Mouse (Mus musculus): ENCODE measurements around the gene Dupd1.

Dupd1 gene

DNA sequence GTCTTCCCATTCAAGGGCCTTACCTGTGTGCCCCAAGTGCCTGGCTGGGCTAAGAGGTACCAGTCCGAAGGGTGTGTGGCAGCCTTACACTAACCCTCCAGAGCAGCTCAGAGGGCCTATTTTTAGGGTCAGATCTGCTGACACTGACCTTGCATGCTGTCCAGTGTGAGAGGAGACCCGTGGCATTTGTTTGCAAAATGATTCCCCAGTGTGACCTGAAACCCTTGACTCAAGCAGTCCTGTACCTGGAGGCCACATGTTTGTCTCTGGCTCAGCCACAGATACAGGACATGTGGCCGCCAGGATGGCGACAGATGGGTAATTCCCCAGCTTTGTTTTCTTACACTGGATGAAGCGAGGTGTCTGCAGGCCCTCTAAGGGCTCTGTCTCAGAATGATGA lies at the start of gene Dupd1:
Dupd1 (minus strand) TSS at position 91 of the 400 bp plus-strand sequence.
- no peak for DNase-seq

DNA sequence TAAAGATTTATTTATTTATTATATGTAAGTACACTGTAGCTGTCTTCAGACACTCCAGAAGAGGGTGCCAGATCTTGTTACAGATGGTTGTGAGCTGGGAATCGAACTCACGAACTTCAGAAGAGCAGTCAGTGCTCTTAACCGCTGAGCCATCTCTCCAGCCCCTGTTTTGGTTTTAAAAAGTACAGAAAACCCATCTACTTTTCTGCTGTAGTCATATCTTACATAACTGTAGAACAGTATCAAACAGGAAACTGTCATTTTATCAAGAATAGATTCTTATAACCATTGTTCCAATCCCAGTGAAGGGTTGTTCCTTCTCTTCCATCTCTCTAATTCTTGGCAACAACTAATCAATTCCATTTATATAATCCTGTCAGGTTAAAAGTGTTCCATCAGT lies 49.4 kb upstream of the Dupd1 start:
- no peak for DNase-seq

DNA sequence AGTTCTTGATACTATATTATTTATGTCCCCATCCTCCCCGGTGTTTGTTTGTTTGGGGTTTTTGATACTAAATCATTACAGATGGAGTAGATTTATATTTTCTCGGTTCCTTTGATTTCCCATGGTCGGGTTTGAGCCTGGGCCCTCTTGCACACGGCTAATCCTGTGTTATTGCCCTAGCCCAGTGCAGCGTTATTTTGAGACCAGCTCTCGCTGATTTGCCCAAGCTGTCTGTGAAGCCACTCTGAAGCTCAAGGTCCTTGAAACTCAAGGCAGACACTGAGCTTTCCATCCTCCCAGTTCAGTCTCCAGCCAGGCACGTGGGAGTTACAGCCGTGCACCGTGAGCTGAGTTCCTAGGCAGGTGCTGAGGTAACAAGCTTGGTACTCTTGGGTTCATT lies 47.2 kb upstream of the Dupd1 start:
- no peak for DNase-seq

DNA sequence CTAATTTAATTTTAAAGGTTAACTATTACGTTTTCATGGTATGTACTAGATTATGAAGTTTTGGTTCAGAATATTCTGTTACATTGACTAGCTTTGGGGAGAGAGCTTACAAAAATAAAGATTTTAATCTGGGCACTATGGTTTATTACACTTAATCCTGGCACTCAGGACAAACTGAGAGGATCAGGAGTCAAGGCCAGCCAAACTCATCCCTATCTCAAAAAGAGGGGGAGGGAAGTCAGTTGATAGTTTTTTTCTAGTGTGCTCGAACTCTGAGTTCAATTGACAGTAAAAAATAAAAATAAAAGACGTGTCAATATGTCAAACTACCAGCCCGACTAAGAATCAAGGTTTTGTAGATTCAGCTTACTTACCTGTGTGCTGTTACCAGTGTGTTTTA lies 39.0 kb upstream of the Dupd1 start:
- DNase-seq = no peak

DNA sequence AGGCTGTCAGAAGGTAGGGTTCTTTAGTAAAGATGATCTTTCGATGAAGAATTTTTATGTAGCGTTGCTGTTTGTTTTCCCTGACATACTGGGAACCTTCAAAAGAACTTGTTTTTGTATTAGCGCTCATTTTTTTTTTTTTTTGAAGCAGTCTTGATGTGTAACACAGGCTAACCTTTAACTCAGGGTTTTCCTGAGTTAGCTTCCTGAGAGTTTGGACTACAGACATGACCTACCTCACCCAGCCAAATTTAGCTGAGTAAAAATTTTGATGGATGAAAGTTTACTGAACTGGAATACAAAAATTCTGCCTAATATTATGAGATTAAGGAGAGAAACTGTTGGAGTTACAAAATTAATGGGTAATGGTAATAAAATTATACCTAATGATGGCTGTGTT lies 38.0 kb upstream of the Dupd1 start:
- no peak for DNase-seq

DNA sequence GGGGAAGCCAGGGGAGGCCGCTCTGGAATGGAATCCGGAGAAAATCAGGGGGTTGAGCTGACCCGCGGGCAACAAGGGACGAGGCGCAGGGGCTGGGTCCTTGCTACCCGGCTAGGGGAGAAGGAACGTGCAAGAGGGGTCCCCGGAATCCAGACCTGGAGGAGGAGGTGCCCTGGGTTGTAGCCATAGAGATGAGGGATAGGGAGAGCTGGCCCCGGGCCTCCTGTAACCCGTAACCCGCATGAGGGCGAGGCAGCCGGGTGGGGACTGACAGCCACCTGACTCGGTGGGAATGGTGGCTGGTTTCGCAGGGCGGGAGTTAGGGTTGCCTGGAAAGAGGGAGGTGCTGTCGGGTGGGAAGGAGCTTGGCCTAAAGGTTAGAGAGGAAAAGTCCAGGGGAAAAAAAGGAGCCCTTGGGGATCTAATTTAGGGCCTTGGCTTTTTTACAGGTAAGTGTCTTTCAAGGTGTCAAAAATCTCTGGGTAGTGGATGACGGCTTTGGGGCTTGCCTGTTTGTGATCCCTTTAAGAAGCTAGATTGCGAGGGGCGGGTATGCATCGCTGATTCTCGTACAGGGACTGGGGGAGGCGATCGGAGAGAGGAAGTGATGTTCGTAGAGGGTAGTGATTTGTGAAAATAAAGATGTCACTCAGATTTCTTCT lies 36.6 kb upstream of the Dupd1 start, which contains the start of gene Dusp13:
Dusp13 (minus strand) TSS at position 301 of the 662 bp plus-strand sequence.
- peak; percentile 79 for DNase-seq

DNA sequence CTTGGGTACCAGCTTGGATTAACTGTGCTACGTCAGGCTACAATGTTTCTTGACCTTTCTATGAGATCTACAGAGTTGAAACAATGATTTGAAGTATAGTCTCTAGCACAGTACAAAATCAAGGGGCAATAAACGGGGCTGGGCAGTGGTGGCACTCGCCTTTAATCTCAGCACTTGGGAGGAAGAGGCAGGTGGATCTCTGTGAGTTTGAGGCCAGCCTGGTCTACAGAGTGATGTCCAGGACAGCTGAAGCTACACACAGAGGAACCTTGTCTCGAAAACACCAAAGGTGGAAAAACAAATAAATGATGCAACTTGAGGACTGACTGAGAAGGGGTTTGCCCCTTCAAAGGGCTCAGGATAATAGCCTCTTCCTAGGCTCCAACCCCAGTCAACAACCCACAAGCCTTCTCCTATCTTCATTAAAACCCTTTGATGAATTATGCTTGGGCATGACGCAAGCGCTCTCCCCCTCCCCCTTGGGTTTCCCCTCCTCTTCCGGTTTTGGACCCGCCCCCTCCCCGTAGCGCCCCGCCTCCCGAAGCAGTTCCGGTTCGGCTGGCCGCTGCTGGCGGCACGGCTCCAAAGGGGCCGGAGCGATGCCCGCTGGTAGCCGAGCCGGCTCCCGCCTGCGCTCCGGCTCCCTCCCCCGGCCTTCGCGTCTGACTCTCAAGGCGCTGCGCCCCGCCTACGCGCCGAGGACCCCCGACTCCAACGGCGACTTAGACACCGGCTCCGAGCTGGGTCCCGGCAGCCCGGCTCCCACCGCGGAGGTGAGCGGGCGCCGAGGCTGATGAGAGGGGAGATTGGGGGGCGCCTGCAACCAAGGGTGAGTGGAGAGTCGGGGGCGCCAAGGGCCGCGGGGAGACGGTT lies 35.9 kb upstream of the Dupd1 start, which contains the start of gene Samd8:
Samd8 (plus strand) TSS at position 524 of the 873 bp plus-strand sequence.
- DNase-seq = peak; percentile 86

DNA sequence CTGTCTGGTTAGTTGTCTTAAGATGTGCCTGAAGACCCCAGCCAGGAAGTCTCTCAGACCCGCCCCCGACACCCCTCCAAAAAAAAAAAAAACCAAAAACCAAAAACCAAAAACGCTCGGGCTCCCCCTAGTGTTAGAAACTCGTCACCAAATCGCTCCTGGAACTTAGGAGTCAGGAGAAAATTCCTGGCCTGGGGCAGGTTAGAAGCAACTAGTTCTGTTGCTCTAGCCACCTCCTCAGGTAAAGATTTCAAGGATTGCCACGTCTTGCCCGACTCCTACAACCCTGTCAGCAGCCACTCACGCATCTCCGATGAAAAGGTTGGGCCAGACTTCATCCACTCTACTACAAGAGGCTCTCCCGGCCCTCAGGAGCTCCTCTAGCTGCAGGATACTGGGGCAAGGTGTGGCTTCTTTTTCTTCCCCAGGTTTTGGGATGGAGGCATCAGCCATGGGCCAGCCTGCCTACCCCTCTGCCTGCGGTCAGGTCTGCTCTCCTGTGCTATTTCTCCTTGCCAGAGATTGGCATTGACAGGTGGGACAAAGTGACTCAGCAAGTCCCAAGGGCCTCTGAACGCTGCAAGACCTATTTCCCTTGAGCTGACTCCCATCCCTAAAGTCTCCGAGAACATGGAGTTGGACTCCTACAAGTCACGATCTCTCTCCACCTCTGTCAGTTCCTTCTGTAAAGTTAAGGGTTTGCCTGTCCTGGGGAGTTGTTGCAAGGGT lies 33.9 kb upstream of the Dupd1 start:
- DNase-seq = peak; percentile 64

DNA sequence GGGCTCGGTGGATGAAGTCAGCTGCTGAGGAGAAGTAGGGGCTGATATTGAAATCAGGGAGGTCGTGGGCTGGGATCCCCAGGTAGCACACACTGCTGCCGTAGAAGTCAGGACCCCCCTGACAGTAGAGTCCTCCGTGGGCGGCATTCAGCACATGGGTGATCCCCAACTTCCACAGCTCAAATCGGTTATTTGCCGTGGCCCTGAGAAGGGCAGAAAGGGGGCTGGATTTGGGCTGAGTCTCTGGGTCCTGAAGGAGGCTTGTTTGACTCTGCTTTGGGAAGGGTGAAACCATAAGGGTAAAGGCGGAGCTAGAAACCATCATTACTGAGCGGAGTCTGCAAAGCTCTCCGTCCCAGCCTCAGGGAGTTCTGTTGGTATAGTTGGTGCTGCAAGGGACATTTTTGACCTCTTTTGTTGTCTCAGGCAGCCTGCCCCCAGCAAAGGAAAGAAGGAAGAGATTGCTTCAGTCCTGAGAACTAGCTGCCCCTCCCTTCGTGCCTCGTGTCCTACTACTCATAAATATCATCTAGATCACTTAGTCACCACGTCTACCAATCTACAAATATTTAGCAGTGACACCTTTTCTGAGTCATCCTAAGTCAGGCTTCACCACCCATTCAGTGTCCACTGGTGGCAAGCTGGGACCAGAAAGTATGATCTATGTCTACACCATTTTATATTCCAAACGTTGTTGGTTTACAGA lies 33.2 kb upstream of the Dupd1 start:
- no peak for DNase-seq

DNA sequence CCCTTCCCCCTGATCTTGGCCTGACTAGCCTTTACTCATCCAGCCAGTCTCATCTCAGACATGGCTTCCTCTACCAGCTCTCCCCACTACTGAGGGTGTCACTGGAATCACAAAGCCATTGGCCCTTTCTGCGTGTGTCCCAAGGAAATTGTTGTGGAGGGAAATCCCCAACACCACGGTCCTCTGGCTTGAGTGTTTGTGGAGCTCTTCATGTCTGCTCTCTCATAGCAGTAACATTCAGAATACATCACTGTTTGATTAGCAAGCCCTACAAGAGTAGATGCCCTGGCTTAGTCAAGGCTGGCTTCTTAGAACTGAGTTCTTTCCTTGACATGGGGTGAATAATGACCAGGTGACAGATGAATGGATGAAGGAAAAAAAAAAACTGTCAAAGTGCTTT lies 32.5 kb upstream of the Dupd1 start:
- DNase-seq = no peak

DNA sequence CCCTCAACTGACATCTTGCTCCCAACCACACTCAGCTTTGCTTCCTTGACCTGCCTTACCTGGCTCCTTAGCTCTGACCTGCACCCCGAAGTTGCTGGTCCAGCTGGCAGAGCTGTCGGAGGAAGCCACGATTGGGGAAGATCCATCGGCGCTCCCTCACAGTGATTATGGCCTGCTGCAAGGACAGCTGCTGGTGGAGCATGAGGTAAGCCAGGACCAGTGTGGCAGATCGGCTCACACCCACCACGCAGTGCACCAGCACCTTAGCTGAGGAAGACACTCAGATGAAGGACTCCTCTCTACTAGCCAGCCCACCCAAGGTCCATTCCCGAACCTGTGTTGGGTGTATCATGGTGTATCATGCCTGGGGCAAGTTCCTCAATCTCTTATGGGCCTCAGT lies 31.9 kb upstream of the Dupd1 start:
- DNase-seq = no peak

DNA sequence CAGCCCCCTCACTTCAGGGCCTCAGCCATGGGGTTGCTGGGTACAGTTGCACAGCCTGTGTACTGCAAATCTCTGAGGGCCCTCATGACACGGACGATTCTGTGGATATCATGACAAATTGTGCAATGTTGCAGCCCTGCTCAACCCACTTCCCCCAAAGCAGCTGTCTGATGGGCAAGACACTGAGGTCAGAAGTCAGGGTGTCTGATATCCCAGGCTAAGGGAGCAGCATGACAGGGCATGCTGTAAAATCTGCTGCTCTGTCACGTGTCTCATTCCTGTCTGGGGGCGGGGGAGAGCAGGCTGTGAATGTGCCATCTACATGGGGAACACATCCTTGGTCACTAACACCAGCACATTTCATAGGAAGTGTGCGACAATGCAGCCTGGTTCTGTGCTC lies 30.8 kb upstream of the Dupd1 start:
- DNase-seq = no peak

DNA sequence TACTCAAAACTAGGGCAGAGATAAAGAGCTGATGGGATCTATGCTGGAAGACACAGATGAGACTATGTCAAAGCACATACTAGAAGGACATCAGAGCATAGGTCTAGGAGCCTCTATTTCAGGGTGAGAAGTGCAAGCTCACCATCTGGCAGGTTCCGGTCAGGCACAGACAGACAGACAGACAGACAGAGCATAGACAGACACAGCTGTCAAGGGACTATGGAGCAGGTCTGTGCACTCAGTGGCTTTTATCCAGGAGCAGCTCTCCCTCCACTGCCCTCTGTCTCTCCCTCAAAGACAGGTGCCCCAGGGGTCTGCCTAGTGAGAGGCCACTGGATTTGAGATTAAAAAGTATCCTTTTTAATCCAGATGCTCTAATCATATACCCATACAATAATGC lies 29.8 kb upstream of the Dupd1 start:
- DNase-seq = no peak

DNA sequence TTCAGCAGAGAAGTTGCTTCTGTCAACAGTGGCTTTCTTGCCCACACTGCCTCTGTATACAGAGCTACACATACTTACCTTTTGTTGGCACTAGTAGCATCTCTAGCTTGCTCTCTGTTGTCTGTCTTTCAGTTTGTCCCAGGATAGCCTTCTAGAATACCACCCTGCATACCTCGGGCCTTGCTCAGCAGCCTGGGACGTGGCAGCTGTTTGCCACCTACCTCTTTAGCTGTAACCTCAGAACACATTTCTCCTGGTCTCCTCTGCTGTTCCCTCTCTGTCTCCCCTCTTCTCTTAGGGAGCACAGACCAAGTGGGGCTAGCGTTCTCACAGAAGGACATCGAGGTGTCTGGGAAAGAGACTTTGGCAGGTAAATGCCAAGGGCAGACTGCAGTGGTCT lies 28.1 kb upstream of the Dupd1 start:
- no peak for DNase-seq

DNA sequence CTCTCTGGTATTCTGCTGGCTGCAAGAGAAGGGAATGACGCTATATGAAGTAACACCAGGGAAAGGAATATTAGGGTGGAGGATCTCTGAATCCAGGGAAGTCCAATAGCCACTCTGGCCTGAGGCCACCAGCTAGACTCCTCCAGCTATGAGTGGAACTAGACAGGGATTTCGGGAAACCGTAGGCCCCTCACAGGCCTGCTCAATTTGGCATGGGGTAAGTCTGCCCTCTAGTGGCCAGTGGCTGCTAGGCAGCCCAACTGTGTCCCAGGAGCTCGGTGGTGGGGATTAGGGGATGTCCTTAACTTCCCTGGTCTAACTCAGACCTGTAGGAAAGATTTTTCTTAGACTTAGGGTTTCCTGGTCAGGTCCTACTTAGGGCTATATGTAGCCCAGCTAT lies 27.4 kb upstream of the Dupd1 start:
- peak; percentile 81 for DNase-seq

DNA sequence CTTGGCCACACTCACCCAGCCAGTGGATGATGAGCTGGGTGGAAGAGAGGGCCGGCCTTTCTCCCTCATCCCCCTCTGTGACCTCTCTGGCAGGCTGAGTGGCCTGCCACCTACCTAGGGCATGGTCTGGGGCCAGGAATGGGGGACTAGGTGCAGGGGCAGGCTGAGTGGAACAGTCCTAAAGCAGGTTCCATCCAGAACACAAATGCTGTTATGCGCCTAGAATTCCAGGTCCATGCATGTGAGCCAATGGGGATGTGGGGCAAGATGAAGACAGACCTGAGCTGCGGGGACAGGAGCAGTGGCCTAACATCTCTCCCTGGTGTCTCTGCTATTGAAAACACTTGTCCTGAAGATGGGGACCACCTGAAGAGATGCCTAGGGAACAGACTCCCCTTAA lies 26.9 kb upstream of the Dupd1 start:
- DNase-seq = no peak

DNA sequence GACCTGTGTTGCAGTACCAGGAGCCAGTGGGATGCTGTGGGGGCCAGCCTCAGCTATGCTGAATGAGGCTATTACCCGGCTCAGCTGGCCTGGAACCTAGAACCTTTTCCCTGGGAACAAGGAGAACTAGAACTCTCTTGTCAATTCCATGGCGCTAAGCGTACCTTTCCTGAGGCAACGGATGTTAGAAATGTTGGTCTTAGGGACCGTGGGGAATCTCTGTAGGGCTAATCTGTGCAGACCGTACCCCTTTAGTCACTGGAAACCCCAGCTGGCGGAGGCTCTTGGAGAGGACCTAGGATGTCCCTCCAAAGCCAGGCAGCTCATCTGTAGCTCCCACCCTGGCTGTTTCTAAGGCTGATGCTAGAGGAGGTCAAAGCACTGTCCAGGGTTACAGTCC lies 26.0 kb upstream of the Dupd1 start:
- no peak for DNase-seq

DNA sequence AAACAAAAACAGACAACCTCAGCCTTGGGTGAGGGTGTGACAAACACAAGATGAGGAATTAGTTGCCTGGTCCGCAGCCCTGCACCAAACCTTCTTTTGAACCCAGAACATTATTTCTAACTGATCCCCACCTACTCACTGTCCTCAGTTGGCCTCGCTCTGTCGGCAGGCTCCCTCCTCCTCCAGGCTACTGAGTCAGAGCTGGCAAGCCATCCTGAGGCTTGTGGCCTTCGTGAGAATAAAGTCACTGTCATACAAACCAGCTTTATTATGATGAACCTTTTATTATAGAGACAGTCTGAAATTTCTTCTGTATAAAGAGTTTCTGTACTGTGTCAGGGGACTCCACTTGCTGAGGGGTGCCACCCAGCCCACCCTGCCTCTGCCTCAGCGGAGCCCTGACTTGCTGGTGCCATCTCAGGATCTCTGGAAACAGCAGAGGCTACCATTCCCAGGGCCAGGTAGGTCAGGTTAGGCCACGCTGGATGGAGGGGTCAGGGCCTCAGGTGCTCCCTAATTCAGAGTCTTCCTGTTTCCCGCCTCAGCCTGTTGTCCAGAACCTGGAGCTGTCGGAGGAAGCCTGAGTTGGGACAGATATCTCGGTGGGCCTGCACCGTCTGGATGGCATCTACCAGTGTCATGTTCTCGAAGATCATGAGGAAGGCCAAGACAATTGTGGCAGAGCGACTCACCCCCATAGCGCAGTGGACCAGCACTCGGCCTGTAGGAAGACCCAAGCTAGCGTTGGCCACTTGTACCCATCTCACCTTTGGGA lies 18.9 kb upstream of the Dupd1 start:
- DNase-seq = no peak

DNA sequence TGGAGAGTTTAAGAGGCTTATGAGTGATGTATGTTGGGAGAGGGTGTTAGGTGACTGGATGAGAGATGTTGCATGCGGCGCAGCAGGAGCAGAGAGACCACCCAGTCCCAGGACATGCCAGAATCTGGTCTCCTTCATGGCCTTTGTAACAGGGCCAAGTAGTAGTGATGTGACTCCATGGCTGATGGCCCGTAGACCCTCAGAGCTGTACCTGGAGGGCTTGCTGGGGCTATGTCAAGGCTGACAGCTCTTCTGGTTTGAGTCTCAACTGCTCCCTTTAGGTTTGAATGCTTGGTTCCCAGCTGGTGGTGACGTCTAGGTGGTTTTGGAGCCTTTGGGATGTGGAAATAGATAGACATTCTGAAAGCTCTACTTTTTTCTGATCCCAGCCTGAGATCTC lies 15.6 kb upstream of the Dupd1 start:
- no peak for DNase-seq

DNA sequence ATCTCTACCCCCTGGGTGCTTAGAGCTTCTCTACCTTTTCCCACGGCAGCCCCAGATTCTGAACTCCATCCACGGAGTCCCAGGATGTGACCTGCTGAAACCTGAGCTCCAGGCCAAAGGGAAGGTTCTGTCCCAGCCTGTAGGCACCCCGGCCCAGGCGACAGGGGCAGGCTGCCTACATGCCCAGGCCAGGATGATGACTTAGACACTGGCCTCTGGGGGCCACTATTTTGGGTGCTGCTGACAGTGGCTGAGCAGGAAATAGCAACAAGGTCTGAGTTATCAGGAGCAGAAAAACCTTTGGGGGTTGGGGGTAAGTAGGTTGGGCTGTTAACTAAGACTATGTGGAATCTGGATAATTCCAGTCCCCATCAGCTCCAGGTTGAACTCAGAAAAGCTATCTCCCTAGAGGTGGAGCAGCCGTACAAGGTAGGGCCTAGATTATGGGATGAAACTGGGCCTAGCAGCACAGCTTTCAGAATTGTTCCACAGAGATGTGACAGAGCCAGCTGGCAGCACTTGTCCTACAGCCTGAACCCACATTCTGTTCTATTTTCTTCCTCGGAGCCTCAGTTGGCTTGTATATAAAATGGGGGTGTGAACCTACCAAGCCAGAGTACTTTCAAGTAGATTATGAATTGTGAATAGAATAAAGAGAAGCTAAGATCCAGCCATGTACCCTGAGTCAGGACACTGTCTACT lies 14.8 kb upstream of the Dupd1 start:
- no peak for DNase-seq

DNA sequence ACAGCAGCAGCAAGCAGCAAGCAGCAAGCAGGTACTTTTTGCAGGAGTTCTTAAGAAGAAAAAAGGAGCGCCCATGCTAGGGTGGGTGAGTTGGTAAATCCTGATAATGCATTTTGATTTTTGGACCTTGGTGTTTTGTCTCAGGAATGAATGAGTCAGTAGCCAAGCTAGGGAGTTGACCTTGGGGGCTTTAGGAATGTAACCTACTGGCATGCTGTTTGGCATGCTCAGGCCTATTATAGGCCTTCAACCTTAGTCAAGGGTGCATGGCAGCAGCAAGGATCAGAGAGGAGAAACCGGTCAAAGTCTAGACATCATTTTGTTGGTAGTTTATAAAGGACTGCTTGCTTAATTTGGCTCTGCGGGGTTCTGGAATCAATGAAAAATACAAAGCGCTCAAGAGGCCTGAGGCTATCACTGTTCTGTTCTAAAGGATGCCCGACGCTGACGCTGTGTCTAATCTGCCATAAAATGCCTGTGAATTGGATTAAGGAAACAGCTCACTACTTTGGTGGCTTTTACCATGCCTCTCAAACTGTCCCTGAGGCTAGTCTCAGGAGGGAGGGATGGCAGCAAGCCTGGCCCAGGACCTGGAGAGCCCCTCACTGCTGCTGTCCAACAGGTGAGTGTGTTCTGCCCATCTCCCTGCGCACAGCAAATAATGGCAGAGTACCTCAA lies 7.8 kb upstream of the Dupd1 start:
- no peak for DNase-seq

Data from kidney, adult 18-20 months (tissue).